Mouse (Mus musculus) megakaryocyte-erythroid progenitor cell, adult 5 weeks (primary cell): ENCODE results near the gene Ccdc89. TPM values are rescaled to one million over a fixed set of nuclear protein-coding genes. Genes with fewer than 3 reads are reported as not detected.

Experiments
- polyA plus RNA-seq: library from polyadenylated mRNA; stranded (reverse); fragments of >175 nt; gene quantifications from 2 replicates; pipeline ENCODE4 v1.2.3, GENCODE M21; 2012

The Ccdc89 gene
- polyA plus RNA-seq: 0.03 TPM in 1 of 2 replicates, not detected in the other

DNA sequence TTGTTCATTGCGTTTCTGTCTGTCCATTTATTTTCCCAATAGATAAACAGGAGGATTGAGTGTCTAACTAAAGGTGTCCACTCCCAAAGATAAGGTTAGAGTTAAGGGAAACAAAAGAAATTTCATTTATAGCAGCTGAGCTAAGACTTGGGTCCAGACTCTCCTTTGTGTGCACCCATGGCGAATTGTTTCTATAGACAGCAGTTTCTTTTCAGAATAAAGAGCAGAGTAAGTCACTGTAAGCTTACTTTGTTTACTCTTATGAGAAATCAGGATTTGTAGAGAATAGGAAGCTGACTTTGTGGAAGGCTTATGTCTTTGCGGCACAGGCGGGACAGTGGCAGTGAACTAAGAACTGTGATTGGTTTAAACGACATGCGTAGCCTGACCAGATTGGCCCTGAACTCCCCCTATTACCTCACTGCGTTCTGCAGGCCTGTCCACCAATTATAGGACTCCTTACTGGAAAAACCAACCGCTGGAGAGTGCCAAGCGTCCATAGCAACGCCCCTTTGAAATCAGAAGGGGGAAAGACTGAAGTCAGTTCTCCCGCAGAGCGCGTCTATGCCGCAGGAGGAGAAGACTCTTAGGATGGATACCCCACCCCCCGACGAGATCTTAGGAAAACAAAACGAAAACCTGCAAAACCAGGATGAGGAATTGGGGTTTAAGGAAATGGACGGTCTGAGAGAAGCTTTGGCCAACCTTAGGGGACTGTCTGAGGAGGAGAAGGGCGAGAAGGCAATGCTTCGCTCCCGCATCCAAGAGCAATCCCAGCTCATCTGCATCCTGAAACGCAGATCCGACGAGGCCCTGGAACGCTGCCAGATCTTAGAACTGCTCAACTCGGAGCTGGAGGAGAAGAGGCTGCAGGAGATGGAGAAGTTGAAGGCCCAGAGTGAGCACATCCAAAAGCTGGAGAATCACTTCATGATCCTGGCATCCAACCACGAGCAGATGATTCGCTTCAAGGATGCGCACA is at the start of gene Ccdc89:
Gene Ccdc89, plus strand, starts transcription at position 558 of the 982 bp plus-strand sequence.

DNA sequence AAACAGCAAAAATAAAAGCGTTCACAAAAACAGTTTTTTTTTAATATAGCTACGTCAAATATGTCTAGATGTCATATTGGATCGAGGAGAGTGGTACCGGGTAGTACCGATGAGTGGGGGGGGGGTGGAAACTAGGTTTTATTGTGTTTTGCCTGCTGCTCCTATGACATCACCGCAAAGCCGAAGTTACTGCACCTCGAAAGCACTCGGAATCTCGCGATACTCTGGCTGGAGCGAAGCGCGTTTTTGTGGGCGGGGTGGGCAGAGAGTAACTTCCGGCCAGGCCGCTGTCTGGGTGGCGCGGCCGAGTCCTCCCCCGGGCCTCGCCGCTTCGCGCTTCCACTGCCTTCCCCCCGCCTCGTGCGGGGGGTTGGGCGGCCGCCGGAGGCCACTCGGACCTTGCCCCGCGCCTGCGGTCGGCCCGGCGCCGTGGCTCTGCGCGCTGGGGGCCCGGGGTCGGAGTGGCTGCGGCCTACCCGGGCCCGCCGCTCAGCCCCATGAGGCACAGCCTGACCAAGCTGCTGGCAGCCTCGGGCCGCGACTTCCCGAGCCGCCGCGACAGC is 16.2 kb downstream of the Ccdc89 start, which contains the start of gene Crebzf:
Gene Crebzf, plus strand, starts transcription at position 212 of the 563 bp plus-strand sequence.

DNA sequence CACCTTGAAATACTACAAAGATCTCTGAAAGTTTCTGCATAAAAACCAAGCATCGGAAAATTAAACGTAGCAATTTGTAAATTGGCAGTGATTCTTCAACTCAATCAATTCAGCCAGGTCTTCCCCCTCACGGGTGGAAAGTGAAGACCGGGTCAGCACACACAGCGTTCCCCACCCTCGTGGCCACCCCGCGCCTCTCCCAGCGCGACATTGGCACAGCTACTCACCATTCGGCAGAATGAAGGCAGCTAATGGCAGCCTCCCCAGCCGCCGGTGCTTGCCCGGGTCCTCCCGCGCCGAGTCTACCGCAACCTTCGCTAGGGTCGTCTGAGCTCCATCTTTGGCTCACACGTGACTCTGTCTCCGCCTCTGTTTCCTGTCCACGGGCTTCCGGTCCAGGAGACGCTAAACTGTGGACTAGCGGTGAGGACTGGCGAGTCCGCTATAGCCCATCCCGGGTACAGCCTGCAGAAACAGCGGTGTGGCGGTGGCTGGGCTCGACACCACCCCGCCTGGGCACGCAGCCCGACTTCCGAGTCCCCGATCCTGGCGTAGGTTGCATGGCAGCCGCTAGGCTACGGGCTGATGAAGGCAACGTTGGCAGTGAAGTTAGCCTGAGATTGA is 30.6 kb downstream of the Ccdc89 start, which contains the start of gene Tmem126a:
Gene Tmem126a, minus strand, starts transcription at position 385 of the 624 bp plus-strand sequence.

DNA sequence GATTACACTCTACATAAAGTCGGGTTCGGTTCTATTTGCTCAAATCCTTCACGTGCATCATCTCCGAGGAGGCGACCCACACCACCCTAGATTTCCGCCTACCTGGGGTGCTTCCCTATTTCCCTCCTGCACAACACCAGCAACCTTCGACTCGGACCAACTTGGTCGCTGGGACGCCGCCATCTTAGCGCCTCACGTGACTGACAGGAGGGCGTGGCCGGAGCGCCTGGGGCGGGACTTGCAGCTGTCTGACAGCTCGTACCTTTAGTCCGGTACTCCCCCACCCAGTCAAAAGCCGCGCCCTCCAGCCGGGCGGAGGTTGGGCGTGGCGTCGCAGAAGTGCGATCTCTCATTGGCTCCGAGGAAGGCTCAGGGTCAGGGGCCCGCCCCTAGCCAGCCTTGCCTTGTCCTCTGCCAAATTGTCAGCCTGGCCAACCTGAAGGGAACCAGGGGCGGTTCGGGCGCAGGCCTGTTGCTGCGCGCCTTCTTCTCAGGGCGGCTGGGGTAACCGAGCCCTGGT is 49.5 kb downstream of the Ccdc89 start, which contains the start of gene Tmem126b:
Gene Tmem126b, minus strand, starts transcription at position 209 of the 520 bp plus-strand sequence.

DNA sequence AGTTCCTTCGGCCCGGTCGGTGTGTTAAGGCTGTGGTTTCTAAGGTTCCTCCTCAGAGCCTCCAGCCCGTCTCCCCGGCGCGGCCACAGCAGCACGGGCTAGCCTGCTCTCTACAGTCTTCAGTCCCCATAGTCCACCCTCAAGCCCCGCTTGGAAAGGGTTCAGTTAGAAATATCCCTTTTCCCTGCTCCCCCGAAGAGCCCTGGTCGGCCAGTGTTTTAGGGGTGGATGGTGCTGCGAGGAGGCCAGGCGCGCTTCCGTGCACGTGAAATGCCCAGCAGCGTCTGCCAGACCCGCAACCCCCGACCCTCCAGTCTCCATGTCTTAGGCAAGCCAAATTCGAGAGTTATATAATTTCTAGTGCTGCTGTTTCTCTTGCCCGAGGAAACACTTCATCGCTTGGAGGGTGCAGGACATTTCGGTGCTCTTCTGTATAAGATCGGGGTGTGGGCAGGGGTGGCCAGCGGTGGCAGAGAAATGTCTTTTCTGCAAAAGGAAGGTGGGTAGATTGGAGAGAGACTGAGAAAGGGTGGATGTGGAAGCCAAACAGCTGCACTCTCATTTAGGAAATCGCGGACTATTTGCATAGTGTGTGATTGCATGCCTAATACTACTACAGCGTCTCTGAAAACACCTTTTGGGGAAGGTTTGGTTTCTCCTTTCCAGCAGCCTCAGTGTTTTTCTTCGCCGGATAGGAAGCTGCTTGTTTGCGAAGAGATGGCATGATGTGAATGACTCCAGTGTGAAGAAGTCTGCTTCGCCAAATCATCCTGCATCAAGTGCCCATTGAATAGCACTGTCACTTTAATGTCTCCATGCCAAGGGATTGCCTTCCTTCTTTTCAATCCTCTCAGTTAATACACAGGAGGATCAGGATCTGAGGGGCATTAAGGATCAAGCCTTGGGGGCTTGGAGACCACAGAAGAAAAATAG is 50.2 kb downstream of the Ccdc89 start, which contains the start of gene Dlg2:
Gene Dlg2, plus strand, starts transcription at position 360 of the 933 bp plus-strand sequence.

Other genes with a start within 250 kb of the Ccdc89 start
- gene Ccdc83, start 160.8 kb upstream of the Ccdc89 start, polyA plus RNA-seq: not detected in 2 replicates
- gene Sytl2, start 124.3 kb upstream of the Ccdc89 start, polyA plus RNA-seq: 0.11 and 0.36 TPM in 2 replicates
- gene Crebzf, start 16.2 kb downstream of the Ccdc89 start, polyA plus RNA-seq: 50.0 and 64.2 TPM in 2 replicates
- gene Tmem126a, start 30.7 kb downstream of the Ccdc89 start, polyA plus RNA-seq: 33.0 and 33.2 TPM in 2 replicates
- 2.0 and 4.0 TPM in 2 replicates for gene Tmem126b, start 49.4 kb downstream of the Ccdc89 start, polyA plus RNA-seq
- 0.22 and 0.44 TPM in 2 replicates for gene Dlg2, start 50.1 kb downstream of the Ccdc89 start, polyA plus RNA-seq